Mouse (Mus musculus) hindbrain, embryonic 16.5 days (tissue): ENCODE results near the gene Stard3. TPM values are rescaled to one million over a fixed set of nuclear protein-coding genes. Genes with fewer than 3 reads are reported as not detected.

Experiments
- ATAC-seq: fragments of 200-750 bp; cut with Nextera tagmentation; 2 replicates; pipeline ENCODE4 v1.8.0; 2017; ENCODE audit warnings: moderate TSS enrichment, moderate library complexity
- H3K27ac ChIP-seq: fragments of 300-500 bp; sonication (generic); 2 replicates; pipeline ENCODE4 v1.5.1; 2014; ENCODE audit warnings: low read depth, mild to moderate bottlenecking, control low read depth, low read length, moderate library complexity
- H3K27me3 ChIP-seq: fragments of 300-500 bp; sonication (generic); replicated peaks from 2 replicates; pipeline ENCODE4 v1.6.1; 2014; ENCODE audit warnings: low read length; ENCODE audit not compliant: control insufficient read depth, insufficient read depth
- H3K36me3 ChIP-seq: fragments of 300-500 bp; sonication (generic); 2 replicates; pipeline ENCODE4 v1.6.1; 2014; ENCODE audit warnings: mild to moderate bottlenecking, low read length, moderate library complexity, mixed read lengths; ENCODE audit not compliant: control insufficient read depth, insufficient read depth
- H3K4me1 ChIP-seq: fragments of 300-500 bp; sonication (generic); 2 replicates; pipeline ENCODE4 v1.6.1; 2014; ENCODE audit warnings: low read depth, low read length; ENCODE audit not compliant: control insufficient read depth, insufficient read depth
- H3K4me2 ChIP-seq: fragments of 300-500 bp; sonication (generic); 2 replicates; pipeline ENCODE4 v1.6.1; 2014; ENCODE audit warnings: mild to moderate bottlenecking, low read length, control low read depth, moderate library complexity
- H3K4me3 ChIP-seq: fragments of 300-500 bp; sonication (generic); 2 replicates; pipeline ENCODE4 v1.5.1; 2014; ENCODE audit warnings: mild to moderate bottlenecking, low read length, control low read depth, moderate library complexity
- H3K9ac ChIP-seq: fragments of 300-500 bp; sonication (generic); 2 replicates; pipeline ENCODE4 v1.6.1; 2014; ENCODE audit warnings: low read depth, mild to moderate bottlenecking, control low read depth, low read length, moderate library complexity
- H3K9me3 ChIP-seq: fragments of 300-500 bp; sonication (generic); 2 replicates; pipeline ENCODE4 v1.6.1; 2014; ENCODE audit warnings: mild to moderate bottlenecking, low read length, moderate library complexity; ENCODE audit not compliant: control insufficient read depth
- WGBS: fragments of 180-500 bp; shearing (Covaris S2); extraction: QIAGEN DNeasy Blood & Tissue Kit; methylation state at CpG from one replicate; pipeline ENCODE4 v1.1.7; 2014; 5-methylcytosine and 5-hydroxymethylcytosine counted together
- polyA plus RNA-seq: library from polyadenylated mRNA; unstranded; fragments of >200 nt; fragmentation: Nextera tagmentation; extraction: Ambion mirVana; gene quantifications from 2 replicates; pipeline ENCODE4 v1.2.1, GENCODE M21; 2015

Gene Stard3
- polyA plus RNA-seq, 1 experiment from 2014 or later, result 39.0 TPM

DNA sequence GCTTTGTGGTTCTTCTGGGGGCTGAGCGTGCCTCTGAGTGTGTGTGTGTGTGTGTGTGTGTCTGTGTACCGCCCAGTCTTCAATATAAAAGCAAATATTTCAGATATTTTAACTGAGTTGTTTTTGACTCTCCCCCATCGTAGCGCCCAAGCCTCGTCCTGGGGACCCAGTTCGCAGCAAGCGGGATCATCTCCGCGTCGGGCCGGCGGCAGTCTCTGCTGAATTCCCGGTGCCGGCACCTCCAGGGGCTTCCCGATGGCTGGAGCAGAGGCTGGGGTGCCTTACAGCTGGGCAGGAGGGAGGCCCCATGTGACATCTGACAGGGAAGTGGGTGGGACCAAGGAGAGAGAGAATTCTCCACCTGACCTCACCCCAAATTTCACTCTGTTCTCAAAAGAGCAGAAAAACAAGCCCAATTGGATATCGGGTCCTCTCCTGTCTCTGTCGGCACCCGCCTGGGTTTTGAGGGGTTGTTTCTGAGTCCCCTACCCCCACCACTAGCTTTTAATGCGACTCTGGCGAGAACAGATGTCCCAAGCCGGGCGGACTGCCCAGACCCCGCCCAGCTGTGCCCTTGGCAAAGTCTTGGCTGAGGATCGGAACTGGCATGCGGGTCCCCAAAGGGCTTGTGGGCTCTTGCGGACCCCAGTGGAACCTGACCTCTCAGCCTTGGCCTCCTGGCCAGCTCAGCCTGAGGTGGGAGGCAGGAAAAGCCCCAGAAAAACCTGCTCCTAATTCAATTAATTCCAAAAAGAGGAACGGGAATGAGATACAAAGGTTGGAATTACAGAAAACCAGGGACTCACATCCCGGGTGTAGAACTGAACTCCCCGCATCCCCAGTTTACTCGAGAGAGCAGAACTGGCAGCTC, 37.1 kb upstream of the Stard3 start:
- Histone ChIP-seq H3K4me3 (no peak overlapping the region), H3K27ac (peak overlapping the region; percentile 5), H3K9ac (no peak overlapping the region), H3K36me3 (no peaks in the 10 kb centered on the region), H3K9me3 (no peaks in the 10 kb centered on the region), H3K27me3 (peaks cover 45% of the 10 kb centered on the region), H3K4me1 (peaks cover 11% of the 10 kb centered on the region; the same call in 1 of the 2 replicates), H3K4me2 (peak overlapping the region; percentile 37)
- no peak for ATAC-seq
- 1% methylated on average over 30 of the region's 30 CpGs for WGBS

DNA sequence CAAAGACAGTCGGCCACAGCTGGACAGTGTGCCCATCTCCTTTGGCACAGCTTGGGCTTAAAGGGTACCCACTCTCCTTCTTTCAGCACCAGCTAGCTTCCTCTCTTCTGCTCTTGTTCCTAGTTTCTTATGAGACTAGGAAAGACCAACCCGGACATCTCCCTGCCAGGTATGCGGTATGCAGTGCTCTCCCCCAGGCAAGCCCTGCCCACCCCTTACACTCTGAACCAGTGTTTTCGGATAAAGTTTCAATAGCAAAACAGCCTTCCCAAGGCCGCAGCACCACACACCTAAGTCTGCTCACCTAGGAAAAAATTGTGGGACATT, 36.5 kb upstream of the Stard3 start:
- Histone ChIP-seq H3K9ac (no peak overlapping the region), H3K4me2 (no peak overlapping the region), H3K27me3 (peaks cover 41% of the 10 kb centered on the region), H3K27ac (peak overlapping the region; percentile 5), H3K4me1 (peaks cover 11% of the 10 kb centered on the region; the same call in 1 of the 2 replicates), H3K36me3 (no peaks in the 10 kb centered on the region), H3K9me3 (no peaks in the 10 kb centered on the region), H3K4me3 (no peak overlapping the region)
- no peak for ATAC-seq
- WGBS, result 14% methylated on average over 5 of the region's 5 CpGs

DNA sequence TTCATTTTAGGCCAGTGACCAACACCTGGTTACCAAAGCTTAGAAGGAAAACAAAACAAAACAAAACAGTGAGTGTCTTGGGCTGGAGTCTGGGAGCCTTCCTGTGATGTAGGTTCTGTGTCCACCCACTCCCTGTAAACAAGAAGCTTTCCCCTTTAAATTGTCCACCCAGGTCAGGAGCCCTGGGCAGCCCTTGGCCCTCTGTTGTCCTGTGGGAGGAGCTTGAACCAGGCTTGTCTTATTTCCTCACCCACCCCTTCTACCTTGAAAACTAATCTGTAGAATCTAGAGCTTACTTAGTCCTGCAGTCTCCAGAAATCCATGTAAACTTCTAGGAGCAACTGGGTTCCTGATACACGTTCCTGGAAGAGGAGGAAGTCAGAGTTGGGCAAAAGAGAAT, 36.0 kb upstream of the Stard3 start:
- ATAC-seq, result no peak
- Histone ChIP-seq H3K4me2 (no peak overlapping the region), H3K27ac (no peak overlapping the region), H3K36me3 (no peaks in the 10 kb centered on the region), H3K4me1 (peaks cover 13% of the 10 kb centered on the region; the same call in 1 of the 2 replicates), H3K4me3 (no peak overlapping the region), H3K27me3 (peaks cover 36% of the 10 kb centered on the region), H3K9ac (no peak overlapping the region), H3K9me3 (no peaks in the 10 kb centered on the region)
- 12% methylated on average over 1 of the region's 1 CpGs for WGBS

DNA sequence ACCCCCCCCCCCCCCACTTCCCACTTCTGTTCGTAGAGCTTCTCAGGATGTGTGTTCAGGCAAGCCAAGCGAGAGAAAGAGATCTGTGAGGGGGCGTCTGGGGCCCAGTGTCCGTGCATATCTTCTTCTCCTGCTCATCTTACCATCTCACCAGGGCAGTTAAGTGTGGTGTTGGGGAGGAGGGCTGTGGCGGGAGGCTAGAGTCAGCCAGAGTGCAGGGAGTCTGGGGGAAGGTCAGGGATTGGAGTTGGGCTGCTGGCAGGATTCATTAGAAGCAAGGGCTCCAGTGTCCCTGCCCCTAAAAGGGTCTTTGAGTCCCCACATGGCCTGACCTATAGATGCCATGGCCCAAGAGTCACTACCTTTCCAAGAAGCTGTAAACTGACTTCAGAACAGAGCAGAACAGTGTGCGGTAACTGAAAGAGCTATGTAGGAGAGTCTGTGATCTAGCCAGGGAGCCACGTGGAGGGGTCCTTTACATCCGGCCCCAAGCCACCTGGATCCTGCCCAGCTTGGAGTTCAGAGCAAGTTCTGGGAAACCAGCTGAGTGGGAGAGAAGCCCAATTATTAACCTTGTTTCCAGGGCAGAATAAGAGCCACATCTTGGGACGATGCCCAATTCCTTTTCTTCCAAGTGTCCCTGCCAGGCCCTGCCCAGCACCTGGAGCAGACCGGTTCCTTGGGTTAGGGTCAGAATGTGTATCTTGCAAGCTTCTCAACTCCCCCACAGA, 34.9 kb upstream of the Stard3 start:
- 3% methylated on average over 10 of the region's 10 CpGs for WGBS
- H3K4me2 ChIP-seq, result peak overlapping the region; percentile 13; the same call in 1 of the 2 replicates
- ATAC-seq, result no peak
- H3K9ac ChIP-seq, result no peak overlapping the region
- peaks cover 35% of the 10 kb centered on the region for H3K27me3 ChIP-seq
- H3K27ac ChIP-seq, result no peak overlapping the region
- no peaks in the 10 kb centered on the region for H3K36me3 ChIP-seq
- H3K4me3 ChIP-seq, result no peak overlapping the region
- no peaks in the 10 kb centered on the region for H3K9me3 ChIP-seq
- H3K4me1 ChIP-seq, result peaks cover 22% of the 10 kb centered on the region

DNA sequence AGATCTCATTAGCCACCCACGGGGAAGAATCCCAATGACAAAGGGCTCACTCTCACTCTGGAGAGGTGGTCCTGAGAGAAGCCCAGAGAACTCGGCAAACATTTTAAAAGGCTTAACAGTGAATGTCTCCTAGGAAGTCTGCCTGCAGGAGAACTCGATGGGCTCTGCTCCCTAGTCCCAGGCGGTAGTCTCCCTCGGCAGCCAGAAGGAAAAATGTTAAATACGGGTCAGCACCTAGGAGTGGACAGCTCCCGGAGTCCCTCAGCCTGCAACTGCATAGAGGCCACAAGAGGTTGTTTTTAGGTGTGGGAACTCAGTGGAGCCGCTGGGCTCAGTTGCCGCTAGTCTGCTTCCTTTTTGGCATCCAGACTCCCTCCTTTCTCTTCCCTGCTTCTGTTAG, 34.2 kb upstream of the Stard3 start:
- no peak overlapping the region; the same call in 1 of the 2 replicates for H3K9ac ChIP-seq
- 5% methylated on average over 9 of the region's 9 CpGs for WGBS
- no peaks in the 10 kb centered on the region for H3K9me3 ChIP-seq
- peaks cover 17% of the 10 kb centered on the region for H3K4me1 ChIP-seq
- H3K27ac ChIP-seq, result 0 out of 2 replicates have a peak overlapping the region, but pooled peaks have one; percentile 32
- peak overlapping the region; percentile 13 for H3K4me2 ChIP-seq
- ATAC-seq, result no peak
- H3K4me3 ChIP-seq, result no peak overlapping the region
- no peaks in the 10 kb centered on the region for H3K36me3 ChIP-seq
- H3K27me3 ChIP-seq, result peaks cover 30% of the 10 kb centered on the region

DNA sequence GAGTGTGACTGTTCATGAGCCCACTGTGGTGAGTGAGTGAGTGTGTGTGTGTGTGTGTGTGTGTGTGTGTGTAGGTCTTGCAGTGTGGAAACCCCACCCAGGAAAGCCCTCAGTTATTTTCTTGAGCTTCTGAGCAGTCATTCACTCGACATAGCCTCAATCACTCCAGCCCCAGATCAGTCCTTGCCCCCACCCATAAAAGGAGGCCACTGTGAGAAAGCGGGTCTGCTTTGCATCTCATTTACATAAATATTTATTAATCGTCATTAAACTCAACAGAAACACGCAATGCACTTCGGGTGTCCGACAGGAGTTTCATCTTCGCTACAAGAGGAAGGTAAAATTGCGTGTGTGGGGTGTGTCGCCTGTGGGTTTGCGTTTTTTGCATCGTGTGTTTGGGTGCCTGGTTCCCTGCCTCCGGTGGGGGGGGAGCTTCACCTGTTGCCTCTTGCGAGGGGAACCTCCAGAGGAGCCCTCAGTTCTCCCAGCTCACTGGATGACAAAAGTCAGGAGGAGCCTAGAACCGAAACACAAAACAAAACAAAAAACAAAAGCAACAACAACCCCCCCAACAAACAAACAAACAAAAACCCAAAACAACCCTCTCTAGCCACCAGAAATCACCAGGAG, 32.9 kb upstream of the Stard3 start:
- Histone ChIP-seq H3K9me3 (no peaks in the 10 kb centered on the region), H3K36me3 (no peaks in the 10 kb centered on the region), H3K4me1 (peaks cover 15% of the 10 kb centered on the region), H3K9ac (peak overlapping the region; percentile 36; the same call in 1 of the 2 replicates), H3K27ac (no peak overlapping the region), H3K4me3 (peak overlapping the region; percentile 25), H3K4me2 (peak overlapping the region; percentile 55), H3K27me3 (peaks cover 29% of the 10 kb centered on the region)
- WGBS, result 2% methylated on average over 14 of the region's 14 CpGs
- no peak for ATAC-seq

DNA sequence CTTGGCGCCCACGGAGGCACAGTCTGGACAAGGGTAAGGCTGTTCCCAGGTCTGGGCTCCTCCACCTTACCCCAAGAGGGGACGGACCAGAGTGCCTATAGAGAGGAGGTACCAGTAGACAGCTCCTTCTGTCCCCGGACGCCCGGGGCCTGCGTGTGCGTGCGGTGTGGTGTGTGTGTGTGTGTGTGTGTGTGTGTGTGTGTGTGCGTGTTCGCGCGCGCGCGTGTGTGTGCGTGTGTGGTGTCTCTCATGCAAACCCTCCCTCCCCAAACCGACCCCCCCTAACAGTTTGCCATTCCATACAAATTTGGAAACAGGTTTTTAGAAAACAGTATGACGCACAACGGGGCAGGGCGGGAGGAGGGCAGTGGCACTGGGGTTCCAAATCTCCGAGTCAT, 32.3 kb upstream of the Stard3 start:
- H3K9ac ChIP-seq, result peak overlapping the region; percentile 36; the same call in 1 of the 2 replicates
- peaks cover 34% of the 10 kb centered on the region for H3K27me3 ChIP-seq
- no peaks in the 10 kb centered on the region for H3K36me3 ChIP-seq
- H3K27ac ChIP-seq, result no peak overlapping the region; the same call in 1 of the 2 replicates
- peak overlapping the region; percentile 55 for H3K4me2 ChIP-seq
- no peak for ATAC-seq
- H3K9me3 ChIP-seq, result no peaks in the 10 kb centered on the region
- WGBS, result 2% methylated on average over 20 of the region's 22 CpGs
- peak overlapping the region; percentile 25 for H3K4me3 ChIP-seq
- peaks cover 15% of the 10 kb centered on the region for H3K4me1 ChIP-seq

DNA sequence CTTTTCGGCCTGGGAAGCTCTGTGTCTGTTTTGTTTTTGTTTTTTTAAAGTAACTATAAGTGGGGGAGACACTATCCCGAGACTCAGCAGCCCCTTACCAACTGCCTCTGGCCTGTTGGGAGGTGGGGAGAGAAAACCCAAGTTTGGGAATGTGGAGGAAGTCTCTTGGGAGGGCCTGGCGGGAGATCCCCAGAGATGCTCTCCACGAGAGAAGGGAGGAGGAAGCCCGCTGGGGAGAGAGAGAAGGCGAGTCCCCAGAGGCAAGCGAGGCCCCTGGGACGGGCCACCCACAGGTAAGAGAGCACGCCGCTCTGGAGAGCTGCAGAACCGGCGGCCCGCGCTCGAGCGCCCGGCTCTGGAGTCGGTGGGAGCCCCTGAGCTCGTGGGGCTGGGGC, 31.4 kb upstream of the Stard3 start:
- no peak for ATAC-seq
- Histone ChIP-seq H3K27me3 (peaks cover 40% of the 10 kb centered on the region), H3K4me1 (peaks cover 15% of the 10 kb centered on the region), H3K4me3 (peak overlapping the region; percentile 49), H3K4me2 (peak overlapping the region; percentile 55), H3K27ac (peak overlapping the region; percentile 86), H3K9ac (peak overlapping the region; percentile 67), H3K9me3 (no peaks in the 10 kb centered on the region), H3K36me3 (no peaks in the 10 kb centered on the region)
- under 1% methylated on average over 19 of the region's 19 CpGs for WGBS
